Mouse (Mus musculus) liver, adult 2 months (tissue): ENCODE results near the gene Pdzd3. TPM values are rescaled to one million over a fixed set of nuclear protein-coding genes. Genes with fewer than 3 reads are reported as not detected.

Experiments used
- DNase-seq: peaks from one replicate; pipeline ENCODE4 v3.0.0-alpha.2; 2011; ENCODE audit warnings: low read depth, low spot score; ENCODE audit errors: extremely low read depth
- H3K27ac ChIP-seq: fragments of 200-500 bp; replicated peaks from 2 replicates; pipeline ENCODE4 v1.5.1; 2012; ENCODE audit warnings: low read depth, mild to moderate bottlenecking, control low read depth, inconsistent platforms, low read length; ENCODE audit not compliant: insufficient read depth
- H3K27me3 ChIP-seq: fragments of 200-500 bp; 2 replicates; pipeline ENCODE4 v1.6.1; 2012; ENCODE audit warnings: mild to moderate bottlenecking, moderate library complexity, low read length, inconsistent platforms; ENCODE audit not compliant: control insufficient read depth, insufficient read depth
- H3K36me3 ChIP-seq: fragments of 200-500 bp; 2 replicates; pipeline ENCODE4 v1.6.1; 2012; ENCODE audit warnings: low read length, inconsistent platforms; ENCODE audit not compliant: control insufficient read depth, insufficient read depth
- H3K4me1 ChIP-seq: fragments of 200-500 bp; 2 replicates; pipeline ENCODE4 v1.6.1; 2011; ENCODE audit warnings: low read length; ENCODE audit not compliant: control insufficient read depth, insufficient read depth
- H3K4me3 ChIP-seq: fragments of 200-500 bp; 2 replicates; pipeline ENCODE4 v1.5.1; 2011; ENCODE audit warnings: low read depth, mild to moderate bottlenecking, control low read depth, low read length, moderate library complexity; ENCODE audit not compliant: insufficient read depth
- H3K79me2 ChIP-seq: fragments of 200-500 bp; 2 replicates; pipeline ENCODE4 v1.6.1; 2012; ENCODE audit warnings: inconsistent platforms, mild to moderate bottlenecking, low read length, moderate library complexity; ENCODE audit not compliant: control insufficient read depth, insufficient read depth
- H3K9ac ChIP-seq: fragments of 200-500 bp; 2 replicates; pipeline ENCODE4 v1.6.1; 2012; ENCODE audit warnings: low read depth, mild to moderate bottlenecking, control low read depth, inconsistent platforms, low read length
- CTCF ChIP-seq: fragments of 200-500 bp; IDR thresholded peaks from 2 replicates; pipeline ENCODE4 v1.5.1; 2011; ENCODE audit warnings: low read depth, low read length, control low read depth
- POLR2A ChIP-seq: fragments of 200-500 bp; IDR thresholded peaks from 2 replicates; pipeline ENCODE4 v1.6.1; 2011; ENCODE audit warnings: low read length, control low read depth; ENCODE audit not compliant: insufficient read depth; ENCODE audit errors: extremely low read depth
- WGBS: fragments of 180-500 bp; shearing (Covaris S2); methylation state at CpG from one replicate; pipeline ENCODE4 v1.1.7; 2018; 5-methylcytosine and 5-hydroxymethylcytosine counted together
- polyA plus RNA-seq: library from polyadenylated mRNA; depleted of rRNA; stranded (reverse); fragments of >200 nt; gene quantifications from 2 replicates; pipeline ENCODE4 v1.2.3, GENCODE M21; 2012
- total RNA-seq: library from RNA; depleted of rRNA; stranded (reverse); fragments of >200 nt; gene quantifications from 2 replicates; pipeline ENCODE4 v1.2.3, GENCODE M21; 2014

Pdzd3 gene
- total and polyA plus RNA-seq, 2 experiments = not detected

GRCm38 (mm10) chr9:44247907-44248306 lies 3.4 kb downstream of the Pdzd3 start:
- H3K9ac ChIP-seq = no peak overlapping the region
- H3K27me3 ChIP-seq = no peaks in the 10 kb centered on the region
- H3K79me2 ChIP-seq = no peaks in the 10 kb centered on the region
- H3K4me1 ChIP-seq = no peaks in the 10 kb centered on the region
- WGBS = 50% methylated on average over 6 of the region's 6 CpGs
- no peaks in the 10 kb centered on the region for H3K36me3 ChIP-seq
- H3K4me3 ChIP-seq = no peak overlapping the region
- no peak overlapping the region for H3K27ac ChIP-seq
- TF ChIP-seq CTCF = no peak
- TF ChIP-seq POLR2A = no peak
- no peak for DNase-seq

GRCm38 (mm10) chr9:44243621-44244020 lies 7.7 kb downstream of the Pdzd3 start:
- Histone ChIP-seq H3K27ac (no peak overlapping the region), H3K4me1 (no peaks in the 10 kb centered on the region), H3K79me2 (no peaks in the 10 kb centered on the region), H3K9ac (no peak overlapping the region), H3K4me3 (no peak overlapping the region), H3K36me3 (no peaks in the 10 kb centered on the region), H3K27me3 (no peaks in the 10 kb centered on the region)
- WGBS = 40% methylated on average over 2 of the region's 2 CpGs
- DNase-seq = no peak
- no peak for TF ChIP-seq POLR2A
- TF ChIP-seq CTCF = no peak

- Histone ChIP-seq H3K4me3 (no peak overlapping the region), H3K4me1 (no peaks in the 10 kb centered on the region), H3K36me3 (no peaks in the 10 kb centered on the region), H3K27me3 (no peaks in the 10 kb centered on the region), H3K27ac (no peak overlapping the region), H3K9ac (no peak overlapping the region), H3K79me2 (no peaks in the 10 kb centered on the region)
- 78% methylated on average over 9 of the region's 9 CpGs for WGBS
- TF ChIP-seq POLR2A (no peak), CTCF (no peak)
- no peak for DNase-seq
Observed at GRCm38 (mm10) chr9:44241418-44241817, 9.9 kb downstream of the Pdzd3 start.

GRCm38 (mm10) chr9:44240911-44241310 lies 10.4 kb downstream of the Pdzd3 start:
- H3K27me3 ChIP-seq = no peaks in the 10 kb centered on the region
- WGBS = 70% methylated on average over 5 of the region's 5 CpGs
- no peaks in the 10 kb centered on the region for H3K36me3 ChIP-seq
- H3K9ac ChIP-seq = no peak overlapping the region
- no peaks in the 10 kb centered on the region for H3K4me1 ChIP-seq
- no peak for TF ChIP-seq POLR2A
- H3K4me3 ChIP-seq = no peak overlapping the region
- no peaks in the 10 kb centered on the region for H3K79me2 ChIP-seq
- no peak for DNase-seq
- H3K27ac ChIP-seq = no peak overlapping the region

GRCm38 (mm10) chr9:44240399-44240798 lies 10.9 kb downstream of the Pdzd3 start, which contains the start of gene Ccdc153:
Gene Ccdc153 (plus strand): TSS chr9:44240676.
- Histone ChIP-seq H3K4me3 (no peak within 1 kb of the TSS), H3K36me3 (no peaks in the 10 kb centered on the region), H3K27ac (no peak within 1 kb of the TSS), H3K27me3 (no peaks in the 10 kb centered on the region), H3K4me1 (no peaks in the 10 kb centered on the region), H3K79me2 (no peaks in the 10 kb centered on the region), H3K9ac (no peak within 1 kb of the TSS)
- TF ChIP-seq POLR2A = no peak
- DNase-seq = no peak
- WGBS = 55% methylated on average over 2 of the region's 2 CpGs

- Histone ChIP-seq H3K4me1 (no peaks in the 10 kb centered on the region), H3K4me3 (no peak overlapping the region), H3K27me3 (no peaks in the 10 kb centered on the region), H3K79me2 (no peaks in the 10 kb centered on the region), H3K27ac (no peak overlapping the region), H3K36me3 (no peaks in the 10 kb centered on the region), H3K9ac (no peak overlapping the region)
- TF ChIP-seq CTCF = peak; percentile 77
- TF ChIP-seq POLR2A = no peak
- peak; percentile 17 for DNase-seq
- WGBS = 10% methylated on average over 5 of the region's 5 CpGs
Observed at GRCm38 (mm10) chr9:44239447-44239846, 11.8 kb downstream of the Pdzd3 start.
